Mouse (Mus musculus): ENCODE measurements around the gene Ankrd54.

- TF ChIP-seq CTCF (IDR thresholded peaks at IDR 0.05; ENCODE audit: low read depth, low read length) (no peak), POLR2A (IDR thresholded peaks at IDR 0.05; ENCODE audit: extremely low read depth, insufficient read depth, low read length) (no peak)
Measured at GRCm38 (mm10) chr15:79027291-79028205, 35.1 kb downstream of the Ankrd54 start.
